Mouse (Mus musculus): ENCODE results near the gene Igsf3.
A peak's percentile ranks its signal among the peaks of the same experiment; 100 is the strongest.

Igsf3 gene

DNA sequence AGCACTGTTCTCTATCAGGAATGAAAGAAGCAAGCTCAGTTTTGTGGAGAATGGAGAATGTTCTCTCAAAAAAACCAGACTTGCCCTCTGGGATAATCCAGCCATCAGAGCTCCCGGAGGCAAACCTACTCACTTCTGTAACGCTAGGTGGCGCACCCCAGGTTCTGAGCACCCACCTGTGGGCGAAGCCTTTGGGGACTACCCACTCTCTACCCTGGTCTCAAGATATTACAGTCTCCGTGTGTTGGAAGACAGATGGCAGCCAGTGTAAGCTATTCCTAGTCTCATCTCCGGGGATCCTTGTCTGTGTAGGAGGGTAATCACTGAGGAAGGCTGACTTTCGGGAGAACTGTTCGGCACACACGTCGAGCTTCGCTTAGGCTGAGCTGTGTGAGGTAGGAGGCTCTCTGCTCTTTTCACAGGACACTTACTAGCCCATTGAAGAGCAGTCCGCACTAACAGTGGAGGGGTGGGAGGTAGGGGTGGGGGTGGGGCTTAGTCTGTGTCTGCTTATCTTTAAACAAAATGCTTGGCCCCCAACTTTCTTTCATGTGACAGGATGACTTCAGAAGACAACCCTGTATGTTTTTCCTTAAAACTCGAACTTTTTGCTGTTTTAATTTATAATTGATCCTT is 4.4 kb upstream of the Igsf3 start:
- DNase-seq (ENCODE audit: low spot score in 2 of 2): peak; percentile 68 to 73

DNA sequence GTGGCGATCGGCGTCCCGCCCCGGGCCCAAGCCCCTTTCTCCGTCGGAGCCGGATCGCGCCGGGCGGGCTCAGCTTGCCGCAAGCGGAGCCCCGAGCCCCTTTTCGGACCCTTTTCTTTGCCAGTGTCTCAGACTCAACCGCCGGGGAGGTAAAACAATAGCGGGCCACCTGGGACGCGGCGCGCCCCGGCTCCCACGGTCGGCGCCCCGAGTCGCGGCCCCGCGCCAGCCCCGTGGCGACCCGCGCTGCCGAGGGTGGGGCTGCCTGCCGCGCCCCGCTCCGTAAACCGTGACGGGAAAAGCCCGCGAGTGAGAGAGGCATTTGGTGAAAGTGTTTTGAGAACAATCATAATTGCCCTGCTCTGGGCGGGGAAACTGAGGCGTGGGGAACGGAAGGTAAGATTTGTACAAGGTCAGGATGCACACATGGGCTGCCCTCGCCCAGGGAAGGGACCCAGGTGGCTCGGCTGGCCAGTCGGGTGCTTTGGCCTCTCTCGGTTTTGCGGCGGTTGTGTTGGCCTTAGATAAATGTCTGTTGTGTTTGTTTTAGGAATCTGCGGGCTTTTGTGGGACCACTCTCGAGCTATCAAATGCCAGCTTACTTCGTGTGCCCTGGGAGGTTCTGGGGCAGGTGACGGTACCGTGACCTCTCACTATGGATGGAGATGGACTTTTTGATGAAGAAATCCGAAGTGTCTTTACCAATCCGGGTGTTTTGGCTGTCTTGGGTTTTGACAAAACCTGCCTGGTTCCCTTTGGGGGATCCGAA is 557 bp downstream of the Igsf3 start:
- no peak for DNase-seq (ENCODE audit: low spot score in 2 of 2)

- no peak for DNase-seq (ENCODE audit: low spot score in 2 of 2)
Measured at GRCm38 (mm10) chr3:101378102-101378501, 1.2 kb downstream of the Igsf3 start.

DNA sequence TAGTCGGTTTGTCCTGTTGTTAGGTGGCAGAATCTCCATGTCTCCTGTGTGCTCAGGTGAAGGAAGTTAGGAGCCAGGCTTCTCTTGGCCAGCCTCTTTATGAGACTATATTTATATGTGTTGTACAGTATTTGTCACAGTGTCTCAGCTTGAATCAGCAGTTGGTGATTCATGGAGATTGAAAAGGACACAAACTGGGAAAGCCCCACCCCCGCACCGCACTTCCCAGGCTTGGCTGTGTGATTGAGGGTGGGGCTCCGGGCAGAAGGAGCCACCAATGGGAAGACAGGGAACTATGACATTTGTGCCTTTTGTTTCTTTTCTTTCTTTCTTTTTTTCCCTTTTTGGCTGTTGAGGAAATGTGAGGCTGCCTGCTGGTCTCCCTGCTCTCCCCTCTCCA is 2.9 kb downstream of the Igsf3 start:
- peak in 1 of 2 experiments; percentile 55 for DNase-seq (ENCODE audit: low spot score in 2 of 2)

- DNase-seq (ENCODE audit: low spot score in 2 of 2): no peak
Measured at GRCm38 (mm10) chr3:101381691-101382090, 4.8 kb downstream of the Igsf3 start.

DNA sequence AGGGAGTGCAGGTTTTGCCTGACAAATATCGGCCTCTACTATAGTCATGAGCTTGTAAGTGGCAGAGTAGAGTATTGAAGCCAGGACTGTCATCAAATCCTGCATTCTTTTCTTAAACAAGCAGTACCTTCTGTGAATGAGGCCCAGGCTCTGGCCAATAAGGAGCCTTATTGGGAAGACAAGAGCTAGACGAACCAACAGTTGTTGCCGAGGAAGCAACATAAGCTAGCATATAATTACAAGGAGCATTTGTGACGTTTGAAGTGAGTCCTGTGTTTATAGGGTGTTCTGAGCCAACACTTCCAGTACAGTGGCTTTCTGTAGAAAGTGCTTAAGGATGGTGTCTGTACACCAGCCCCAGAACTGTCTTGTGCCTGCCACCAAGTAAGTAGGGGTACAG is 5.9 kb downstream of the Igsf3 start:
- no peak for DNase-seq (ENCODE audit: low spot score in 2 of 2)

DNA sequence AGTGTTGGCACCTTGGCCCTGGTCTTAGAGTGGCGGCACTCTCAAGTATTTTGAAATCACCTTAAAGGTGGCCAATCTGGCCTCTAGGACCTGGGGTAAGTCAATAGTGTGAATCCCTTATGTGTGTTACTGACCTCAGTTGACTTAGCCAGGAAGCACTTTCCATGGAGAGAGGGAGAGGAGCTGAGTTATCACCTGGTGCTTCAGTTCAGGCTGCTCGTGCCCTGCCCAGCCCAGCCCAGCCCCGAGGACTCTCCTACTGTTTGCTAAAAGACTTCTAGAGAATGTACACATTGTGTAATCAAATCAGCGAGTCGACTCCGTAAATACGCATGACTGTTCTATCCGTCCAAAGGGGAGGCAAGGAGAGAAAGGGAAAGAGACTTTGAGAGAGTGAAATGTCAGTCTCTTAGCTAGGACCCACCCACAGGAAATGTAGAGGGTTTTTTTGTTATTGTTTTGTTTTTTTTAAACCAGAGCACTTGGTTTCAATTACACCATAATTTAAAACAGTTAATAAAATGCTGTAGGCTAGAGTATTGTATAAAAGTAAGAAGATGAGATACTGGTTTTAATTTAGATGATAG is 9.6 kb downstream of the Igsf3 start:
- no peak for DNase-seq (ENCODE audit: low spot score in 2 of 2)

- no peak for DNase-seq (ENCODE audit: low spot score in 2 of 2)
Measured at GRCm38 (mm10) chr3:101387849-101388248, 11.0 kb downstream of the Igsf3 start.

DNA sequence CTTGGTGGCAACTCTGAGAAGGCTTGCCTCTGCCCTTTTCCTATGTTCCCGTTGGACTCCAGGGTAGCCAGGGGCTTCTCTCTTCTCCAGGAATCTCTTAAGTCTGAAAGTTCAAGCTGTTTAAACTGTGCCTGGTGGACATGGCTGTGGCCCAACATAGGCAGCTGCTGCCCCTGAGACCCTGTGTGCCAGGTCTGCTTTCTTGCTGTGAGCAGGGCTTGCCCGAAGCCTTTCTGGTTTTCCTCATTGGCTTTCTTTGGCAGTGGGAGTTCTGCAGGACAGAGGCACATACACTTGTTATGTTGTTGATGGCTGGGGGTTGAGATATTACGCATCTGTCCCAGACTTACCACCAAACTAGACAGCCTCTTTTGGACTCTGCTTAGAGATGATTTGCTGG is 12.7 kb downstream of the Igsf3 start:
- DNase-seq (ENCODE audit: low spot score in 2 of 2): no peak

DNA sequence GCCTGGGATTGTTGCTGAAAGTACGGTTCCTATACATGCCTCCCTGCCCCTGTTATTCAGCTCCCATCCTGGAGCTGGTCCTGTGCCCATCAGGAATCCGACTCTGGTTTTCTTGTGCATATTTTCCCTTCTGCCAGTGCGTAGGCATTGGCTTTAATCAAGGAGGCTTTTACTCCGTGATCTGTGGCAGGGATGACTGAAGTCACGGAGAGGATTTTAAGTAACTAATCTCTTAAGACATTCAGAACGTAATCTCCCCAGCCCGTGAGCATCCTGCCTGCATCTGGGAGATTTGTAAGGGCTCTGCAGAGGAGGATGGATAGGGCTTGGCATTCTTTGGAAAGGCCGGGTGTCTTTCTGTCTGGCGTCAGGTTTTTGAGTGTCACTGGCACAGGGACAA is 13.6 kb downstream of the Igsf3 start:
- no peak for DNase-seq (ENCODE audit: low spot score in 2 of 2)

DNA sequence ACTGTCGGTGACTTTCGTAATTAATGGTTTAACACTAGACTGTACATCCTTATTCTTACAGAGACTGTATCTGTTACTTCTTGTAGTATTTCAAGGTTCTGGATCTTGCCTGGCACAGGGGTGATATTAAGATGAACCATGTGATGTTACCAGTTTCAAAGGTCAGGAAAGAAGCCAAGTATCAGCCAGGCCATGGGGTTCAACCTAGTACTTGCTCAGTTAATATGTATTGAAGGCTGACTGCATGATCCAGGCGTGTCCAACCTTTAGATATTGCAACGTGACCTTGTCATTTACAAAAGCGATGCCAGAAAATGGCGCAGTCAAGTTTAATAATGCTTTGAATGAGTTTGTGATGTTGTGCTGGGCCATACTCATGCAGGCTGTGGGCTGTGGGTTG is 15.1 kb downstream of the Igsf3 start:
- DNase-seq (ENCODE audit: low spot score in 2 of 2): no peak

- no peak for DNase-seq (ENCODE audit: low spot score in 2 of 2)
Measured at GRCm38 (mm10) chr3:101393103-101393644, 16.3 kb downstream of the Igsf3 start.

- DNase-seq (ENCODE audit: low spot score in 2 of 2): no peak
Measured at GRCm38 (mm10) chr3:101393659-101394539, 17.0 kb downstream of the Igsf3 start.

GRCm38 (mm10) chr3:101395341-101395740 is 18.5 kb downstream of the Igsf3 start:
- no peak for DNase-seq (ENCODE audit: low spot score in 2 of 2)

- DNase-seq (ENCODE audit: low spot score in 2 of 2): no peak
Measured at GRCm38 (mm10) chr3:101396061-101396460, 19.2 kb downstream of the Igsf3 start.

DNA sequence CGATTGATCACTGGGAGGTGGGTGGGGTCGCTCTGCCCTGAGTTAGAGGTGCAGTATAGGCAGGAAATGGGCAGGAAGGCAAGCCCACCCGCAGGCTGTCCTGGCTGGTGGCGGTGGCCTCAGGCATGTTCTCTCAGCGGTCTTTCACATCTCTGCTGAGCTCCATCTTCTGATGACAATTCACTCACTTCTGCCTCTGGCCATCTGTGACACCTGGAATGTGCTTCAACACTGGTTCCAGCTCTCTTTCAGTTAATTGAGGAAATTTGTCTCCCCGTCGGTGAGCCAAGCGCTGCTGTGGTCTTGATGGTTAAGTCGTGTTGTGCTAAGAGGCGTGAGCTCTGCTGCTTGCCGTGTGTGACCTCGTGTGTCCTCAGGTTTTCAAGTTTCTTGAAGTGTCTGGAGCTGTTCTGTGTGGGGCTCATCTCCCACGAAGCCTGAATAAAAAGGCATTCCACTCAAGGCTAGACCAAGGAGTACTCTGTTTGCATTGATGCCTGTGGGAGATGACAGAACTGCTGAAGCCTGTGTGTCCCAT is 19.9 kb downstream of the Igsf3 start:
- no peak for DNase-seq (ENCODE audit: low spot score in 2 of 2)

DNA sequence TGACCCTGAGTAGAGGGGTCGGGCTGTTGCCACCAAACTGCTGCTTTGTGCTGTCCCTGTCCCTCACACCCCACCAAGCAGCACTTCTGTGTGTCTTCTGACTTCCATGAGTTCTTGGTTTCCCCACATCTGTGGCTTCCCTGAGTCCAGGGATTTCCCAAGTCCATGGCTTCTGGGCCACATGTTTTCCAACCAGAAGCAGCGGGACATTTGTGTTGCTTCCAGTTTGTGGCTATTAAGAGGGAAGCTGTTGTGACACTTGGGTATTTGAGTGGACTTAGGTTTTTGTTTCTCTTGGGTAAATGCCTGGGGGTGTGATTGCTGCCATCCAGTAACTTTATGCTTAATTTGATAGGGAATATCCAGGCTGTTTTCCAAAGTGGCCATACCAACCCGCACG is 20.5 kb downstream of the Igsf3 start:
- DNase-seq (ENCODE audit: low spot score in 2 of 2): no peak

DNA sequence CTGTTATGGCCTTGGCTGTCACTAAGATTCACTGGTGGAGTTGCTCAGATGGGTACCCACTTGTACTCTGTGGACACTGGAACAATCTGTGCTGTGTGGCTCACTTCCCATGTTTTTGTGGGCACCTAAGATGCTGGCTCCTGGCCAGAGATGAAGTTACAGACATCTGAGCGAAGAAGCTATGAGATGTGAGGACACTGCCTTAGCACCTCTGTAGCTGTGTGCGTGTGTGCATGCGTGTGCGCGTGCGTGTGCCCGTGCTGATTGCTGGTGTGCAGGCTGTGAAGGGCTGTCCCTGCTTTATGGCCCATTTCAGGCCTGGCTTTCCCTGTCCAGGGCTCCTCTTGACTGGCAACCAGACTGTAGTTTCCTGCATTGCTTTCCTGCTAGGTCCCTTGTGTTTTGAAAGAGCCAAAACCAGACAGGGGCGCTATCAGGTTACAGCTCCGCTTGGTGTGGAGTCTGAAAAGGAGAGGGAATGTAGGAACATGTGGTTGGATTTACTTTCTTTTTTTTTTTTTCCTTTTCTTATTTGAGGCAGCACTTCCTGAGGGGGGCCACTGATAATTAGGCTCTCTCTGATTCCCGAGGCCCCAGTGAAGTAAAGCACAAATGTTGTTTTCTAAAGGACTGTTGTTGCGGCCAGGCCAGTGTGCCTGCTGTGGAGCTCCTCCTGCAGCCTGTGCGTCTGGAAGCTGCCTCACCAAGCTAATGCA is 21.3 kb downstream of the Igsf3 start:
- no peak for DNase-seq (ENCODE audit: low spot score in 2 of 2)

DNA sequence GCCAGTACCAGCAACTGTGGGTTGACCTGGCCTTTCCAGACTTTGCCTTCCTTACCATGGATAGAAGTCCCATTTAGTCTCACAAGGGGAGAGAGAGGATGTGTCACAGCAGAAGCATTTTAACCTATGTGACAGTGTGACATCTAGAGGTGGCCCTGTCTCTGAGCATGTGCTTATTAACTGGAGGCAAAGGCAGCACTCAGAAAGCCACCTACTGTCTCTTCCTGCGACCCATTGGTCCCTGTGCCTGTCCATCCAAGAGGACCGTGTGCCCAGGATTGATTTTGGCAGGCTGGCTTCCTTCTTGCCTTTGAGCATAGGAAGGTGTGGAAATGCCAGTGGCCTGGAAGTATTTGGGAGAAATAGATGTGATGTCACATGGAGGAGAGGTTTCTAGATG is 22.0 kb downstream of the Igsf3 start:
- no peak for DNase-seq (ENCODE audit: low spot score in 2 of 2)

DNA sequence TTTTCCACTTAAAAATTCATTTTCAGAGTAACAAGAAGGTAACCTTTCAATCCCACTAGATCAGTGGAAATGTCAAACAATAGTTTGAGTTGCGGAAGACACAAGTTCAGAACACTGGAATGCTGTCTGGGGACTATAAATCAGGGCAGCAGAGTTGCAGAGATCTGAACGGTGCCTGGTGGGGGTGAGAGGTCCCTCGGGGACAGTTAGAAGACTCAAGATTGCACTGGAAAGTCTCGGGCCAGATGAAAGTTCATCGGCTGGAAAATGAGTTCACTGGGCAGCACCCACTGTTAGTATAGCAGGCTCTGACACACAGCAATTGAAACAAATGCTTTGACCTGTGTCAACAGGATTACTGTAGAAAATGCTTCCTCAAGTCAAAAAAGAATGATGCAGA is 24.6 kb downstream of the Igsf3 start:
- no peak for DNase-seq (ENCODE audit: low spot score in 2 of 2)
